Mouse (Mus musculus) heart, adult 11 months (tissue): Measurements from ENCODE around the gene Slco3a1.

ENCODE experiments used
- DNase-seq: peaks from one replicate; pipeline ENCODE4 v3.0.0; 2022

Slco3a1 gene

DNA sequence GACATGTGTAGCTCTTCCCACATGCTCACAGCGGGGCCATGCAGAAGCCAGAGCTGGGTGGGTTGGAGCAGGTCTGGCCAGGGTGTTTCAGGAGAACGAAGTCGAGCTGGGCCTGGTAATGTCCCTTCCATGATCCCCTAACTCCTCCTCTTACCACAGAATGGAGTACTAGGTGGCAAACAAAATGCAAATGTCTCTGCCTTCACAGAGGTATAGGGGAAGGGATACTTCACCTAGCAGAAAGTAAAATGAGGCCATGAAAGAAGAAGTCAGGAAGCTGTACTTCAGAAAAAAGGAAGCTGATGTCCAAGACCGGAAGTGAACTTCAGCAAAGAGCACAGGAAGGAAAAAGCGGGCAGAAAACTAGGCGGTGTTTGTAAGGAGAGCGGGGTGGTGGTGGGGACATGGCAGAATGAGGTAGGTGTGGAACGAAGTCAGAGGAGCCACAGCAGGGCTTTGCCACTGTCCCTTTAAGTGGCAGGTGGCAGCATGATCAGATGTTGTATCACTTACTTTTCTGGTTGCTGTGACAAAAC lies 214.1 kb downstream of the Slco3a1 start:
- no peak for DNase-seq

DNA sequence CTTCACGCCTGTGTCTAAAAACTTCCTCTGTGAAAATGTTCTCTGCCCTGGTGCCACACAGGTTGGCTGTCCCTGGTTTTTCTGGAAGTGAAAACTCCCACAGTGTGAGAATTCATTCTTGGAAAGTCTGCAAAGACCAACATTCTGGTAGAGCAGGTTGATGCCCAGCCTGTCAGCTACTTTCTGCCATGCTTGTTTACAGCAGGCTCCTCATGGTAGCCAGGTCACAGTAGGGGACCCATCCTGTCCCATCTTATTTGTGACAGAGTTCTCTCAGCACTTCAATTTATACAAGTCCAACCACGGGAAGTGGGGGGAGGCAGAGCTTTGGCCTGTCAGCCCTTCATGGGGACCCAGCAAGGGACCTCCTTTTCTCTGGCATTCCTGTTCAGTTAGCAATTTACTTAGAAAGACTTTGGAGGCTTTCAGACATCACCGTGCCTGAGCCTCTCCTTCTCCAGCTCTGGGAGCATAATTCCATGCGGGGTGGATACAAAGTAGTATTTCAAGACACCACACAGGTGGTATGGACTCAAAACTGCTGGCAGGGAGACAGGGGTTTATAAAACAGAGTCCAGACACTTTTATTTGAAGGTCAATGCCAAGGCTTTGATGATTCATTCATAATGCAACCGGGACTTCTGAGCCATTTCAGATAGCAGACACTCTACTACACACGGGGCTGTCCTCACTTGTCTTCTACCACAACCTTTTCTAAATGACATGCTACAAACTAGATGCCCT lies 216.7 kb downstream of the Slco3a1 start:
- DNase-seq: no peak

DNA sequence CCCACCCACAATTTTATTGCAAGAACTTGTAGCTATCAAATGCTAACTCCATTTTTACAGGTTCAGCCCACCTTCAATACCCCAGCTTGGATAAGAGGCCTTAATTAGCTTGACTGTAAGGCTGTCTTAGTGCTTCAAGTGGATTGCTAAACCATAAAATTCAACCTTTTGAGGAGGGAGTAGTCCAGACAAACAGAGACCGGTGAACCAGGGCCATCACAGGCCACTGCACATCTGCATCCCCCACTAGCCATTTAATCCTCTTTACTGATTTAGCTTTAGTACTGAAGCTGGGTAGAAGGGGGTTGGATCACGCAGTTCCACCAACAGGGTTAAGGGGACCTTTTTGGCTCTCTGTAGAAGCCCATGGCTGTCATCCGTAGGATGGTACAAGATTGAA lies 222.3 kb downstream of the Slco3a1 start:
- DNase-seq: no peak

DNA sequence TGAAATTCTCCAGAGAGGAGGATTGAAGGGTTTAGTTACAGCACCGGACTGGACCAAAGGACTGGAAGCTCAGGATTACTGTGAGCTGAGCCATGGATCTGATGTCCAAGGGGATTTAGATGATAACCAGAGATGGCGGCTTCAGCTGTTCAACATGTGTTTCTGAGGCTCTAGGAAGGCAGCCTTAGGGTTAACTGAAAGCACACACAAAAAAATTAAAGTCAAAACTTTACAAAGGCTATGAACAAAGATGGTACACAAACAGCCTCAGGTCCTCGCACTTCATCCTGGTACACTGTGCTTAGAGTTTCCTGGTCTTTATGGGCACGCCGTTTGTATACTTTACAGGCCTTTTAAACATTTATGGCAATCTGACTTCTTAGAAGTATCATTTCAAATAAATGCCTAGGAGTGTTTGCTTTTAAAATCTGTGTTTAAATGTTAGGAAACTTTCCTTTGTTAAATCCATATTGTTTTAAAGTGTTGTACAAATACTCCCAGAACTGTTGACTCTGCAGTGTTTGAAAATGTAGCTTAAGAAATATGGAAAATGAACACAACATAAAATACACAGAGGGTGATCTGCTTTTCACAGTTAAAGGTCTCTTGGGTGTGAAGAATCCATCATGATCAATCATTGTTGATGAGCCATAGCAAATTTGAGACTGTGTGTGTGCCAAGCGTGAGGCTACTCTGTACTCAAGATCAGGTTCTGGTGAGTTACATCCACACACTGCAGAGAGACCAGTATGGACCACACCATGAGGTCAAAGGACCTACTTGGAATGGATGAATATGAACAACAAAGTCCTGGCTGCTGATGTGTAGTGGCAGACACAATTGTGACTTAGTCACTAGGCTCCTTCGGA lies 223.5 kb downstream of the Slco3a1 start:
- DNase-seq: no peak

DNA sequence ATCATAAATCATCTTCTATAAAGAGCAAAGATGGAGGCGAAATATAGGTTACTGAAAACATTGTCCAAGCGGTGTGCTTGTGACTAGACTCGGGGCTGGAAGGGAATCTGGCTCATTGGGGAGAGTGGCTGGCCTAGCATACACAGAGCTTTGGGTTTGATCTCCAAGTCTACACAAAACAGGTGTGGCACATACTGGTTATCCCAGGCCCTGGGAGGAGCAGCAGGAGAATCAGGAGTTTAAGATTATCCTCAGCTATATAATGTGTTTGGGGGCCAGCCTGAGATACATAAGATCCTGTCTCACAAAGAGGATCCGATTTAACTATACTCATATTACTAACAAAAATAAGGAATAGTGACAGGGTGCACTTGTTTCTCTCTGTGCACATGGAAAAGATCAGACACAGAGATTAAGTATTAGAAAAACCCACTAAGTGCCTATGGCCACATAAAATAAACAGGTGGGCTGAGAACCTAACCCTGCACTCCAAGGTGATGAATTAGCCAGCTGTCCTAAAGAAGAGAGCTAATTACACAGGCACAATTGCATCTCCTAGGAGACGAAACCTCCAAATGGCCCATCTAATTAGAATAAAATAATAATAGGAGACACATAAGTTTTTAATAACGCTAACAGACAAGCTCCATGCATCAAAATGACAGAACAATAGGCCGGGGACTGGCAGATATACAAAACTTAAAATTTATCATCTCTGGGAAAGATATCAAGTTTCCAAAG lies 224.3 kb downstream of the Slco3a1 start:
- no peak for DNase-seq

DNA sequence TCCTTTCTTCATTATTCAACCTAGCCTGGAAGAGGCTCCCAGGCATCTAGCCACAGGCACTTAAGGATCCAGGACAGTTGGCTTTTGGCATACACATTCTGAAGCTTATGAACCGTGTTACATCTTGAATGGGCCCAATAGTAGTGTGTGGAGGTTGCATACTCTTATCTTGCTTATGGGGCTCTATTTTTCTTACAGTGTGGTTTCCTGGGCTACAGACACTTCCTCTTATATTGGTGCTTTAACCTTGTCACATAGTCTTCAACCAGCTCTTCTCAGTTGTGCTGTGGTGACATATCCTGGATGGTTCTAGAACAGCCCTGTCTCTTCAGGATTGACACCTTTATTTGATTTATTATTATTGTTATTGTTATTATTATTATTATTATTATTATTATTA lies 225.6 kb downstream of the Slco3a1 start:
- no peak for DNase-seq

DNA sequence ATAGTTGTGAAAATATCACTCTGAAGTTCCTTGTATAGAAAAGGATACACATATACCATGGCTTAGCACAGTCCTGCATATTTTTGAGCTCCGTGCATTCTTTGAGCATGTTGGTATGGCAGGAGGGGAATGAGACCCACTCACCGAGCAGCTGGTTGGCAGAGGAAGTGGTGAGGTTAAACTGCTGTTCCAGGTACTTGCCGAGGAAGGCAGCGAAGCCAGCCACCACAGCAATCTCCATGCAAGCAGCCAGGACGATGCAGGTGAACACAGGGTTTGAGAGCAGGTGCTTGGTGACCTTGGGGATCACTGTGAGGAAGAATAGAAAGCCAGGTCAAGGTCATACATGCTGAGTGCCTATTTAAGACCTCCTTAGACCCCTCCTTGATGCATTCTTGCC lies 226.9 kb downstream of the Slco3a1 start:
- DNase-seq: no peak

DNA sequence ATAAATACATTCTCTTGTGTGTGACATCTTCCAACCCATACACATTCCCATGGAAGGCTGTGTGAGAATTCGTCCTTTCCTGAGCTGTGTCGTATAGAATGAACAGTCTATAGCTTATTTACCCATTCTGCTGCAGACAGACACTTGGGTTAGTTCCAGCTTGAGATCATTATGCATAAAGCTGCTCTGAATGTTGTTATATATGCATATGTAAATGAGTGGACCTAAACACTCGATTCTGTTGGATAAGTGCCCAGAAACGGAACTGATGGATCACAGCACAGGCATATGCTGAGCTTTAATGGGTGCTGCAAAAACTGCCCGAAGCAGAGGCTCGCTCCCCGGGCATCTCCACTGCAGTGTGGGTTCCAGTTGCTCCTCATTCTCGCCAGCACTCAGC lies 229.5 kb downstream of the Slco3a1 start:
- no peak for DNase-seq

DNA sequence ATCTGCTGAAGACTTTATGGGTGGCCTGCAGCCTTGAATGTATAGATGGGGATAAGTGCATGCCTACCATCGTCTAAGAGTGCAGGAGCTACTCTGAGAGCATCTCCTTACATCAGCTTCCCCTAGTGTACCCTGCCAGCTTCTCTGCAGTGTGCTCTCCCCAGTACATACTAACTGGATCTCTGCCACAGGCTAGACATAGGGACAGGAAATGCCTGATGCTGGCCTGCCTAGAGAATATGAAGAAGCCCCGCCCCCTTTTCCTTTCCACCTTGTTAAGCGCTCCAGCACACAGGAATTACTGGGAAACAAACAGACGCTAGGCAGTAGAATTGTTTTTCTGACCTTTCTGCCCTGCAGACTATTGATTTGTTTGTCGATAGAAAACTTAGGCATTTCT lies 230.9 kb downstream of the Slco3a1 start:
- DNase-seq: peak; percentile 93

DNA sequence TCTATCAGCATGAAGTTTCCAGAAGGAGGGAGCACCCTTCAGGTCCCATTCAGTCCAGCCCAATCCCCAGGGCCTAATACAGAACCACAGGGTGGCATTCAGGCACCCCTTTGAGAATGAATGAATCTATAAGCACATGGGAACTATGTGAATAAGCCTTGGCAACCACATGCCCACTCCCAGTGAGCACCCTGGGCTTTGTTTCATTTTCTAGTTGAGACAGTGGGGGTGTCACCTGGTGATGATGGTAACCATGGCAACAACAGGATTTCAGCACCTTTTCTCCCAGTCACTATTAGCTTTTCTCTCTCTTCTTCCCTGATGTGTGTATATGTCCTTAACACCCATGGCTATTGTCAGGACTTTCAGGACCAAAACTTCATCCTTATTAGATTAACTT lies 231.4 kb downstream of the Slco3a1 start:
- DNase-seq: no peak

DNA sequence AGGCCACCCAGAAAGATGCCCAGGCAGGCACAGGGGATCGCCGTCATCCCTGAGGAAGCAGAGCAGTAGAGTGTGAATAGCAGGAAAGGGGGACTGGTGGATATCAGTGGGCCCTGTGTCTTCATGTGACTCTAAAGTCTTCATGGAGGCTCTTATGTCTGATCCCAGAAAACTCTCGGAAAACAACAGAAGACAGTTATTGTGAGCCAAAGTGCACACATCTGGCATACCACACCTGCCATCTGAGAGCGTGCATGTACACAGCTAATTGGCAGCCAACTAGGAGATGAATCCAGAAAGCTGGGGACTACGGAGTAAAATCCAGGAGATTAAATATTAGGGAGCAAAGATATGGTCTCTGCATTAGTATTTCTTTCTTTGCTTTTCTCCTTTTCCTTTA lies 233.9 kb downstream of the Slco3a1 start:
- peak; percentile 51 for DNase-seq

DNA sequence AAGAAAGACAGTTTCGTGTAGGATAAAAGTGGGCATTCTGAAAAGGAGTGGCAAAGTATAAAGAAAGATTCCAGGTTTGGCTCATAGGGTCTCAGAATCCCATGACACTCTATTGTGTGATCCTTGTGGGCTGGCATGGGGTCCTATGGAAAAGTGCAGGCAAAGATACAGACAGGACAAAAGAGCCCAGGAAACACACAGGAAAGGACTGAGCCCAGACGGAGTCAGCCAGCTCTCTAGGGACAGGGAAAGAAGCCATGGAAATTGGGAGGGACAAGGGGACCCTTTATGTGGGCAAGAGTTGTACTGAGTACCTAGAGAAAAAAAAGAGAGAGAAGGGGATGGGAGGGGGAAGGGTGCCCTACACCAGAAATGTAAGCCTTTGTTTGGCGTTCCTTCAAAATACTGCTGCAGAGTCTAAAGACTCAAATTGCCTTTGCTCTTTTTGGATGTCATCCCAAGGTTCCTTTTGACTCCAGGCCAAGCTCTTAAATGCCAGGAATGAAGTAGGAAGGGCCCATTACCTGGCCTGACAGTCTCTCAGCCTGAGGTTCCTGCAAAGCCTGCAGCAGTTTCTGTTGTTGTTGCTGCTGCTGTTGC lies 238.6 kb downstream of the Slco3a1 start:
- DNase-seq: peak; percentile 76

DNA sequence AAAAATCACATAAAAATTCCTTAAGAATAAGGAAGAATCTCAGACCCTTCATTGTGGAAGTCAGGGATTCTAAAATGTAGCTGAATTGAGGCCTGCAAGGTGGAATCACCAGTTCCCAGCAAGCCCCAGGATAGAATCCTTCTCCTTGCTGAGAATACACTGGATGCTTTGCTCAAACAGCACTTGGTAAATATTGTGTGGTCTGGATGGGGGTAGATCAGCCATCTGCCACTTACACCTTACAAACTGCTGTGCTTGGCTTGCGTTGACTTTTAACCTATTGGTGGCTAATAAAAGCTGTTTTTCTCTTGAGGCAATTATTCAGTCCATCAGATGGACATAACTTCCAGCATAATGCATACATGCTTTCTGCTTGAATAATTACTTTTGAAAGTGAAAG lies 240.3 kb downstream of the Slco3a1 start:
- peak; percentile 23 for DNase-seq

DNA sequence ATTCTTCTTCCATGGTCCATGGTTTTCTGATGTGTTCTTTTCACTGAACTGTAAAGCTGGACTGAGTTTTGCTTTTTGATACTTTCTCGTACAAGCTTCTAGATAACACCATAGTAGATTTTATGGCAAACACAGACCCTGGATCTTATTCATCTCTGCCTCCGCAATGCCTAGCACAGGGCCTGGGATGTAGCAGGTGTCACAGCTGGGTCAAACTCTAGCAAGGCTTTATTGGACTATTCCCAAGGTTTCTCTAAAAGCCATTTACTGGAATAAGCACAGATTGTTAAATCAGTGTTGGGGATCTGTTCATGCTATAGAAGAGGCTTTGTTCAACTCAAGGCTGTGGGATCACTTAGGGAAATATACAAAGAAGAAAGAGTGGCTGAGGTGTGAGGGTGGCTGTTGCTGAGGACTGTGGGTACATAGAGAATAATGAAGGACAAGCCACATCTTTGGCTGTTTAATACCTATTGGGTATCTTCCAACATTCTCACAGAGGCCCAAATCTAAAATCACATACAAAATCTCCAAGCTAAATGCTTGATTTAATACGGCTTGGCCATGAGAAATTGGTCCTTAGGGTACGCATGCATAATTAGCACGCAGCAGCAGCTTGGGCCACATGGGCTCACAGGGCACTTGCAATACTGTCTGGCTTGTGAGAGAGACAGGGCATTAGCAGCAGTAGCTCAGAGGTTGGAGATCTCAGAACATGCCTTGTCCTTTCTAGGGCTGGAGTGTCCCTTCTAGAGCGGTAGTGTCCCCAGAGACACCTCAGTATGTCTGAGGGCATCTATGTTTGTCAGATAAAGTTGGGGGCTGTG lies 241.1 kb downstream of the Slco3a1 start:
- peak; percentile 66 for DNase-seq

DNA sequence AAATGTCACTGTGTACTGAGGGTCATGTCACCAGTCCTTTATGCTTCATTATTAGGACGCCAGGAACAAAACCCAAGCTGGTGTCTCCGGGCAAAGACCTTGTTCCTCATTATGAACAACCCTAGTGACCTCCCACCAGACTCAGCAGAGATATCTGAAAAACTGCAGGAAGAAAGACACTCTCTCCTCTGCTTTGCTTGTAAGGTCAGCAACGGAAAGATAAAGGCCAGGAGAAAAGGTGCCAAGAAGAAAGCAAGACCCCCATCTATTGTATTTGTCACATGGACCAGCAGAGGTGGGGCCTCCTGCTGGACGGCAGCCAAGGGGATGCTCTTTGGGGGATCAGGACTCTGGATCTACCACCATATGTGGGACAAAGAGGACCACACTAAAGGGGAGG lies 243.0 kb downstream of the Slco3a1 start:
- peak; percentile 51 for DNase-seq

DNA sequence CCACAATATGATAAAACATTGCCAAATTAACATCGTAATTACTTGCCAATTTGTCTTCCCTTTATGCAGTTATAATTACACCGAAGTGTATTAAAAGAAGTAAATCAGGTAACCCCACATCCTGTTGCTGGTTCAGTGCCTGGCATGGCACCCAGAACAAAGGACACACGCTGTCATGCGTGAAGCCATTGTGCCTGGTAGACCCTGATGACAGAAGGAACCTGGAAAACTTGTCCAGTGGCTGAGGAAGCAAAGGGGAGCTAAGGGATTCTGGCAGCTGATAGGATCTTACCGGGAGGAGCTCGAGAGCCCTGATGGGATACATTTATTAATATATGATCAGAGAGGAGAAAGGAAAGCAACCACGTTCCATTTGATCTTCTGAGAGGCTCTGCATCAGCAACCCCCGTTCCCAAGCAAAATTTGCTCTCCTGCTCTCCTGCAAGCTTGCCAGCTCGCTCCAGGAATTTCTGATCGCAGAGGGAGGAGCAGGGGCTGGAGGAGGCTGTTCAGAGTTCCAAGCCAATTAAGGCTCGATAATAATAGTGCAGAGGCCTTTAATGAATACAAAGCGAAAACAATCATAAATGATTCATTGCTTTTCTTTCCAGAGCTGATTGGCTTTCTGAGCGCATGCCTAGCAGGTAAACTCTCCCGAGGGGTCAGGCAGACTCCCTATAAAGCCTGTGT lies 250.8 kb downstream of the Slco3a1 start:
- DNase-seq: peak; percentile 85

DNA sequence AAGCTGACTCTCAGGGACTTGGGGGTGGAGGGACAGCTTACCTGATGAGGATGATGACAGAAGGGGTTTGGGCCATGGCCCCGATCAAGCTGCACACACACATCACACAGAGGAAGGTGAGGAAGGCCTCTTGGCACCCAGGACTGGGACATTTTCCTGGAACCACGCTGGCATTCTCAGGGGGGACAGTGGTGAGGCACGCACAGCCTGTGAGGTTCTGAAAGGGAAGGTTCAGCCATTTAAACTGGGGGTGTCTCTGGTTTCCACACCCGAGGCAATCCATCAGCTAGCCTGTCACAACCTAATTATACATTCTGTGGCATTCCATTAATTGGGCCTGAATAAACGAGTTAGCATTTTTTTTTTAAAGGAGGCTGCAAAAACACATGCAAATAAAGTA lies 251.5 kb downstream of the Slco3a1 start:
- peak; percentile 89 for DNase-seq

DNA sequence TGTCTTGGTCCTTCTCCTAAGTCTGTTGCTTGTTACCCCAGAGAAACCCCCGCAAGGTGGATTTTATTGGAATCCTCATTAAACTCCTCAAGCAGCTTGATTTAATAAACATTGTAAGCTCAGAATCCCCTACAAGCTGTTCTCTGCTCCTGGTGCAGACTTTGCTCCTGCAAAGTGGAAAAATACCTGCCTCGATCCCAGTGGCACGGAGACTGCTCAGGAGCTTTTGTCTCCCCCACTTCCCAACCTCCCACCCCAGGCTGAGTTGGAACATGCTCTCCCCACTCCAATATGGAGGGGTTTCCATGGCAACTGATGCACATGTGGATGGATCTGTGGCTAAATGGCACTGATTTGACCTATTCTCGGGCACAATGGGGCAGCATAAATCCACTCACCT lies 268.0 kb downstream of the Slco3a1 start:
- DNase-seq: no peak

DNA sequence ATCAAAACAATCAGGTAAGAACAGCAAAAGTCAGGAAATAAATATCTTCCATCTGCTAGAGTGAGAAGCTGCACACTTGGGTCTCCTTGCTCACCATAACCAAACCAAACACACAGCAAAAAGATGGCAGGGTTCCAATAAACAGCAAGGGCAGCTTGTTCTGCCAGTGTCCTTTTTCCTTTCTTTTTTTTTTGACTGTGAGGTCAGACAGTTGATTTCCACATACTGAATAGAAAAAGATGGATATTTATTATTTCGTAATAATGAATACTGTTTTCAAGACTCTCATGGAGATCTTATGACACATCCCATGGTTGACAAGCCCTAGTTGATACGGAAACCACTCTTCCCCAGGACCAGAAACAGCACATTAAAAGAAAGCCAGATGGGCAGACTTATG lies 274.2 kb downstream of the Slco3a1 start:
- no peak for DNase-seq

DNA sequence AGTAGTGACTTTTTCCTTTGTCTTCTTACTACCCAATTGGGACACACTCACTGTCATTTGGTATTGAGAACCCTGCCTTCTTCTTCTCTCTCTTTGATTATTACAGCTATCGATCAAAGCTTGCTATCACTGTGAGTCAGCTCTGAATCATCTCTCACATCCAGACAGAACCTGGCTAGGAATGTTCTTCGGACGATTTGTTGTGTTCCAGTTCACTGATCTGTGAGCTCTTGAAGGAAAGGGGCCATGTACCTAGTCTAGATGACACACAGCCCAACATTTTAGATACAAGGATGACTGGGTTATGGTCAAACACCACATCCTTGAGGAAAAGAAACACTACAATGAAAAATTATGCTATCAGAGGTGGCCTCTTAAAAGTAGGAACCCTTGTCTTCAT lies 275.2 kb downstream of the Slco3a1 start:
- DNase-seq: no peak

DNA sequence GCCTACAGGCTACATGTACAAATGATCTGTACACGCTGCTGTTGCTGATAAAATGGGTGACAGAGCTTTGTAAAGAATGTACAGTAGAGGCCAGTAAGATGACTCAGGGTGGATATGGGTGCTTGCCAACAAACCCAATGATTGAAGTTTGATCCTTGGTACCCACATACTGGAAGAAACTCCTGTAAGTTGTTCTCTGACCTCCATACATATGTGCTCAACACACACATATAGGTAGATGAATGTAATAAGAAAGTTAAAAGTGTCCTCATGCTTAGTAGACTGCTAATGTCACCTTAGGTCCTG lies 284.5 kb downstream of the Slco3a1 start:
- no peak for DNase-seq
